Mouse (Mus musculus): ENCODE measurements around the gene Usp24.
A peak's percentile ranks its signal among the peaks of the same experiment; 100 is the strongest.
"Not testable (repeated sequence)": the region's sequence is repeated elsewhere in the genome, so short reads cannot be mapped to it uniquely, and the experiment has no call there.

The Usp24 gene

GRCm38 (mm10) chr4:106318976-106319375 lies 3.0 kb downstream of the Usp24 start:
- no peak for DNase-seq (ENCODE audit: low spot score in 2 of 2)

GRCm38 (mm10) chr4:106322846-106323245 lies 6.8 kb downstream of the Usp24 start:
- no peak for DNase-seq (ENCODE audit: low spot score in 2 of 2)

DNA sequence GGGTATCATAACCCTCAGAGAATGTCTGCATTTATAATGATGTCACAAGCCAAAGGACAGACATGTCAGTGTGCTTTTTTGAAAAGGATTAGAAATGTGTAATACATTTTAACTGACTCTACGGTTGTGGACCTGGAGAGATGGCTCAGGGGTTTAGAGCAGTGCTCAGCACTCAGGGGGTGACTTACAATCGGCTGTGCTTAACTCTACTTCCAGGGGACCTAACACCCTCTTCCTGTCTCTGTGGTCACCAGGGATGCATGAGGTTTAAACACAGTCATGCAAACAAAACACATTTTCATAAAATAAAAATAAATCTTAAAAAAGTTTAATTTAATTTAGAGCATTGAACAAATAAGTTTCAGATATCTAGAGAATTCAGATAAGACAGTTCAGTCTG lies 7.3 kb downstream of the Usp24 start:
- DNase-seq (ENCODE audit: low spot score in 2 of 2) = no peak

DNA sequence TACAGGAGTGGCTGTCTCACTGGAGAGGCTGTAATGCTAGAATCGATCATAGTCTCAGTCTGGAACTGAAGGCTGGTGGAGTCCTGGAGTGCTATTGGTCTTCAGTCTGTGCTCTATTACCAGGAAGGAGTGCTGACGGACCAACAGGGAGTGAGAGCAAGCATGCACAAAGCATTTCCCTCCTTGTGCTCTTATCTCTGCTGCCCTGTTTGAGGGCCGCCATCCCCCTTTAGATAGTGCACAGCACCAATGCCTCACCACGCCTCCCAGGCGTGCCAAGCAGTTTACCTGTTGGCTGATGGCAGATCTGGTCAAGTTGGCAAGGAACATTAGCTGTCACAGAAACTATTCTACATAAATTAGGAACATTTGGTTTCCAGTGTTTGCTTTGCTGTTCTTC lies 11.4 kb downstream of the Usp24 start:
- DNase-seq (ENCODE audit: low spot score in 2 of 2) = peak in 1 of 2 experiments; percentile 14

GRCm38 (mm10) chr4:106328704-106329103 lies 12.7 kb downstream of the Usp24 start:
- DNase-seq (ENCODE audit: low spot score in 2 of 2) = no peak

- DNase-seq (ENCODE audit: low spot score in 2 of 2) = not testable (repeated sequence)
Measured at GRCm38 (mm10) chr4:106329171-106329570, 13.2 kb downstream of the Usp24 start.

- DNase-seq (ENCODE audit: low spot score in 2 of 2) = no peak
Measured at GRCm38 (mm10) chr4:106330371-106330819, 14.4 kb downstream of the Usp24 start.

DNA sequence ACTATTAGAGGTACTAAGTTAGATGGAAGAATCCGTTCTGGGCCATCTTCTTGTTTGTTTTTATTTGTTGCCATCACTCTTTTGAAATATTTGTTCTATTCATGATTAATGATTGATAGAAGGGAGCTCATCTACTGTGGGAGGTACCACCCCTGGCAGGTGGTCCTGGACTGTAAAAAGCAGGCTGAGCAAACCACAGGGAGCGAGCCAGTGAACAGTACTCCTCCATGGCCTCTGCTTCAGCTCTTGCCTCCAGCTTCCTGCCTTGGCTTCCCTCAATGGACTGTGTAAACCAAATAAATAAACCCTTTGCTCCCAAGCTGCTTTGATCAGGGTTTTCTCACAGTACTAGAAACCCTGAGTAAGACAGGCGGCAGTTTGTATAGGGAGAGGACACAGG lies 17.1 kb downstream of the Usp24 start:
- no peak for DNase-seq (ENCODE audit: low spot score in 2 of 2)

GRCm38 (mm10) chr4:106333584-106333983 lies 17.6 kb downstream of the Usp24 start:
- DNase-seq (ENCODE audit: low spot score in 2 of 2) = no peak

GRCm38 (mm10) chr4:106335858-106336257 lies 19.8 kb downstream of the Usp24 start:
- DNase-seq (ENCODE audit: low spot score in 2 of 2) = no peak

GRCm38 (mm10) chr4:106347664-106348063 lies 31.7 kb downstream of the Usp24 start:
- DNase-seq (ENCODE audit: low spot score in 2 of 2) = no peak

DNA sequence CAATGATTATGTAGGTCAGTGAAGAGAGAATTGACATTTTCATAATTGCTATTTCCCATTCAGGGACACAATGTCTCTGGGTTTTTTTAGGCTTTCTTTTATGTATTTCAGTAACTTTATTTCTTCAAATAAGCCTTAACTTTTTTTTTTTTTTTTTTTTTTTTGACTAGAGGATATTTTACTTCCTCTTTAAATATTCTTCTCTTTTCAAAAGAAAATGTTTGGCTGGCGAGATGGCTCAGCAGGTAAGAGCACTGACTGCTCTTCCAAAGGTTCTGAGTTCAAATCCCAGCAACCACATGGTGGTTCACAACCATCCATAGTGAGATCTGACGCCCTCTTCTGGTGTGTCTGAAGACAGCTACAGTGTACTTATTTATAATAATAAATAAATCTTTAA lies 39.0 kb downstream of the Usp24 start:
- DNase-seq (ENCODE audit: low spot score in 2 of 2) = not testable (repeated sequence)

GRCm38 (mm10) chr4:106370013-106370412 lies 54.0 kb downstream of the Usp24 start:
- peak in 1 of 2 experiments; percentile 10 for DNase-seq (ENCODE audit: low spot score in 2 of 2)

DNA sequence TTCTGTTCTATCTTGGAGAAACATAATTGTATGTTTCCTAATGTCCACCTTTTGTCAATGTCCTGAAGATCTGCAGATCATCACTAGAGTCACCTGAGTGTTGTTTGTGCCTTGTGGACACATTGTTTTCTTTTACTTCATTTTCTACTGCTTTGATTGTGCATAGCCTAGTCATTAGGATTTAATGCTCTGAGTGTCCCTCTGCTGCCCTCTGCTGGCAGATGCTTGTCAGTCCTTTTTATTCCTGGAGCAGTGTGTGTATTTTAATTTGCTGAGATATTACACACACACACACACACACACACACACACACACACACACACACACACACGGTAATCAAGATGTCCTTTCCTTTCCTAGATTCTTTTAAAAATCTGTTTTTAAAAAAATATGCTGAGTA lies 59.8 kb downstream of the Usp24 start:
- peak; percentile 62 to 66 for DNase-seq (ENCODE audit: low spot score in 2 of 2)

GRCm38 (mm10) chr4:106378839-106379572 lies 63.0 kb downstream of the Usp24 start:
- no peak for DNase-seq (ENCODE audit: low spot score in 2 of 2)

DNA sequence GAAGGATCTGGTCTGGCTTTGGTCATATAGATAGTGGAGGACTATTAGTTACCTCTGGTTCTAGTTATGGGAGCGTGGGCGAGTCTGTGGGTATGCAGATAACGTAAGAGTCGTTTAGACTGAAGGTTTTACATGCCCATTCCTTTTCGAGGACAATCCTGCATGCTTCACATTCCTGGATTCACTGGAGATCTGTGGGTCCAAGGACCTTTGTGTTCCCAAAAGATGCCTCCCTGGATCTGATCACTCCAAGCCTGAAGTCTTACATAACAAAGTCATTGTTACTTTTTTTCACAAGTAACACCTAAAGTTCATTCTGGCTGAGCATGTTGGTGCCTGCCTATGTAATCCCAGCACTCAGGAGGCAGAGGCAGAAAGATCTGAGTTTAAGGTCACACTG lies 65.1 kb downstream of the Usp24 start:
- DNase-seq (ENCODE audit: low spot score in 2 of 2) = no peak

DNA sequence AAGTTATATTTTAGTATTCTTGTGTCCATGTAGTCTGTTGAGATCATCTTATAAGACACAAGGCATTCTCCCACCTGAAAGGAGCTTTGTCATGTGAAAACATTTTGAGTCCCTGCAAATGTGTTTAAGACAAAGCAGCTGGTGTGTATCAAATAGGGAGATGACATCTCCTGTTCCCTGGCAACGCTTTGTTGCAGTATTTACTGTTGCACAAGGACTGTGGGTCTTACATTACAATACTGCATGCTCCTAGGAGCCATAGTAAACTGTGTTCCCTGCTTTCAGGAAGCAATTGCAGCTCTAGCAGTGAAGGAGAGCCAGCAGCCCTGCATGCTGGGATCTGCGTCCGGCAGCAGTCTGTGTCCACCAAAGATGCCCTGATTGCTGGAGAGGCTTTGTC lies 73.9 kb downstream of the Usp24 start:
- DNase-seq (ENCODE audit: low spot score in 2 of 2) = no peak

DNA sequence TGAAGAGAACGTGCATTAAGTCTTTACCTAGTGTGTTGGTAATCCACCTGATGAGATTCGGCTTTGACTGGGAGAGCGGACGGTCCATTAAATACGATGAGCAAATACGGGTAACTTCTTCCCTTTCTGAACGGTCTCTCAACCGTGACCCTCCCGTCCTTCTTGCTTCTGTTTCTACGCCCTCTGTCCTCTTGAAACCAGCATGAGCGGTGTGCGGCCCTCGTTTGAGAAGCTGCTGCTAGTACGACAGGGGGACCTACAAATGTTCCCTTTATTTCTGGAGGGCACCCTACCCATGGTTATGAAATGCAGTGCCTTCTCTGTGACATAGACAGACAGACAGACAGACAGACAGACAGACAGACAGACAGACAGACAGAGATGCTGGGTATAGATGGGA lies 93.6 kb downstream of the Usp24 start:
- no peak for DNase-seq (ENCODE audit: low spot score in 2 of 2)

- DNase-seq (ENCODE audit: low spot score in 2 of 2) = no peak
Measured at GRCm38 (mm10) chr4:106419256-106419655, 103.2 kb downstream of the Usp24 start.

DNA sequence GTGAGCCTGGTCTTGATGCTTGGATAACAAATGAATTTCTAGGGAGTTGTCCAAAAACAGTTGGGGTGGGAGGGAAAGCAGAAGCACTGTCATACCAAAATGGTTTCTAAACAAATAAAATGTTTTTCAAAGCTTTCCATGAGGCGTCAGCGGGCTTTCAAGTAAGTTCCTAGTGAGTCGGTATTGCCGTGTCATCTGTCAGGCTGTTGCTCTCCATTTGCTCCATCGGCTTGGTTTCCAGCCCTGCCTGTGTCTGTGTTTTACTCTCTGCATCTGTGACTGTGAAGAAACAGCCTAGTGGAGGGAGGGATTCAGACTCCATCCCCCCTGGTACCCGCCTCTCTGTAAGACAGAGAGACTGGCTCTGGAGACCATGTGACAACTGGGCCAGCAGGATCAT lies 103.8 kb downstream of the Usp24 start:
- no peak for DNase-seq (ENCODE audit: low spot score in 2 of 2)

- no peak for DNase-seq (ENCODE audit: low spot score in 2 of 2)
Measured at GRCm38 (mm10) chr4:106422597-106422996, 106.6 kb downstream of the Usp24 start.

GRCm38 (mm10) chr4:106424560-106424959 lies 108.5 kb downstream of the Usp24 start:
- no peak for DNase-seq (ENCODE audit: low spot score in 2 of 2)

DNA sequence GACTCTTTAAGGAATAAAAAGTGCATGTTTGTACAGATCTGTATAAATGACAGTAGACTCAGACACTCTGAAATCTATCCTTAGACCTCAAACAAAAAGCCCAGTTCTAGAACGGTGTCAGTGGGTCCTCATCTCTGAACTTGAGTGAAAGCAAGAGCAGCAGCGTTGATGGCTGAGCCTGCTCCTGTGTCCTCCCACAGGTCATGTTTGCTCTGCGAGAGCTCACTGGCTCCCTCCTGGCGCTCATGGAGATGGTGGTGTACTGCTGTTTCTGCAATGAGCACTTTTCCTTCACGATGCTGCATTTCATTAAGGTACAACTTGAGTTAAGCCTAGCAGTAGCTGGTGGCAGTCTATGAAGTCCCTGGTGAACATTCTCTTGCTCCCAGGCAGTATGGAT lies 110.3 kb downstream of the Usp24 start:
- DNase-seq (ENCODE audit: low spot score in 2 of 2) = no peak

DNA sequence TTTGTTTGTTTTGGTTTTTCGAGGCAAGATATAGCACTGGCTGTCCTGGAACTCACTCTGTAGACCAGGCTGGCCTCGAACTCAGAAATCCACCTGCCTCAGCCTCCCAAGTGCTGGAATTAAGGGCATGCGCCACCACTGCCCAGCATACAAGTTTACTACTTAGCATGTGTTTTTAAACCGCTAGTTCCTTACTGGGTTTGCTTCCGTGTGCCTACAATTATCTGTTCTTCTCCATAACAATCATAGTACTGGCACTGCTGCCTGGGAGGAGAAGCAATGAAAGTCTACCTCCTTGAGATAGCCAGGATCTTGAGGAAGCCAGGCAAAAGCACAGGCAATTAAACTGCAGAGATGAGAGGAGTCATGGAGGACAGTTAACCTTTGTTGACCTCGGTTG lies 112.6 kb downstream of the Usp24 start:
- no peak for DNase-seq (ENCODE audit: low spot score in 2 of 2)
